Mouse (Mus musculus): ENCODE measurements at regions not wholly inside any gene's neighbourhood (a gene's known extent, or its start where the extent isn't known, plus 50 kb on each side); places are given as distances from the start of the nearest gene placed in this dataset.

GRCm38 (mm10) chr11:113182083-113182861 is 400.2 kb downstream of the Sox9 start:
- ATAC-seq (ENCODE audit: low FRiP score, low read depth) = peak; percentile 25; the same call in 1 of the 2 replicates
- Histone ChIP-seq H3K27me3 (no peaks in the 10 kb centered on the region), H3K4me2 (no peak overlapping the region), H3K27ac (replicated peaks) (no peak overlapping the region), H3K9ac (no peak overlapping the region), H3K4me1 (replicated peaks) (peaks cover 48% of the 10 kb centered on the region), H3K9me3 (no peaks in the 10 kb centered on the region), H3K4me3 (no peak overlapping the region), H3K36me3 (no peaks in the 10 kb centered on the region)
- 48% methylated on average over 13 of the region's 13 CpGs for WGBS

GRCm38 (mm10) chr11:113183556-113183955 is 401.5 kb downstream of the Sox9 start:
- Histone ChIP-seq H3K36me3 (no peaks in the 10 kb centered on the region), H3K4me2 (no peak overlapping the region), H3K9ac (no peak overlapping the region), H3K9me3 (no peaks in the 10 kb centered on the region), H3K4me1 (replicated peaks) (peaks cover 37% of the 10 kb centered on the region), H3K27me3 (no peaks in the 10 kb centered on the region), H3K27ac (replicated peaks) (peak overlapping the region; percentile 34; the same call in 1 of the 2 replicates), H3K4me3 (no peak overlapping the region)
- 49% methylated on average over 5 of the region's 5 CpGs for WGBS
- ATAC-seq (ENCODE audit: low FRiP score, low read depth) = no peak

- no peak overlapping the region for H3K9ac ChIP-seq
- peaks cover 37% of the 10 kb centered on the region for H3K4me1 ChIP-seq (replicated peaks)
- WGBS = 9% methylated on average over 9 of the region's 9 CpGs
- H3K4me3 ChIP-seq = no peak overlapping the region
- ATAC-seq (ENCODE audit: low FRiP score, low read depth) = no peak
- H3K9me3 ChIP-seq = no peaks in the 10 kb centered on the region
- peak overlapping the region; percentile 34; the same call in 1 of the 2 replicates for H3K27ac ChIP-seq (replicated peaks)
- H3K27me3 ChIP-seq = no peaks in the 10 kb centered on the region
- no peaks in the 10 kb centered on the region for H3K36me3 ChIP-seq
- no peak overlapping the region for H3K4me2 ChIP-seq
Observed at GRCm38 (mm10) chr11:113184095-113184494, 402.1 kb downstream of the Sox9 start.

- H3K9ac ChIP-seq = no peak overlapping the region
- no peaks in the 10 kb centered on the region for H3K36me3 ChIP-seq
- H3K4me2 ChIP-seq = no peak overlapping the region
- H3K9me3 ChIP-seq = no peaks in the 10 kb centered on the region
- no peak for ATAC-seq (ENCODE audit: low FRiP score, low read depth)
- H3K4me1 ChIP-seq (replicated peaks) = peaks cover 35% of the 10 kb centered on the region
- no peaks in the 10 kb centered on the region for H3K27me3 ChIP-seq
- H3K27ac ChIP-seq (replicated peaks) = no peak overlapping the region
- WGBS = 74% methylated on average over 8 of the region's 8 CpGs
- no peak overlapping the region for H3K4me3 ChIP-seq
Observed at GRCm38 (mm10) chr11:113187407-113187806, 405.4 kb downstream of the Sox9 start.

- Histone ChIP-seq H3K4me1 (replicated peaks) (peaks cover 37% of the 10 kb centered on the region), H3K9me3 (no peaks in the 10 kb centered on the region), H3K36me3 (no peaks in the 10 kb centered on the region), H3K4me3 (no peak overlapping the region), H3K27ac (replicated peaks) (peak overlapping the region; percentile 60), H3K27me3 (no peaks in the 10 kb centered on the region), H3K4me2 (no peak overlapping the region), H3K9ac (no peak overlapping the region)
- WGBS = 21% methylated on average over 4 of the region's 4 CpGs
- ATAC-seq (ENCODE audit: low FRiP score, low read depth) = peak; percentile 93
Observed at GRCm38 (mm10) chr11:113188263-113188920, 406.4 kb downstream of the Sox9 start.

GRCm38 (mm10) chr11:113190006-113190405 is 408.0 kb downstream of the Sox9 start:
- no peak overlapping the region for H3K4me3 ChIP-seq
- no peak overlapping the region for H3K27ac ChIP-seq (replicated peaks)
- no peak overlapping the region for H3K9ac ChIP-seq
- H3K36me3 ChIP-seq = no peaks in the 10 kb centered on the region
- no peak for ATAC-seq (ENCODE audit: low FRiP score, low read depth)
- no peak overlapping the region for H3K4me2 ChIP-seq
- no peaks in the 10 kb centered on the region for H3K27me3 ChIP-seq
- 92% methylated on average over 6 of the region's 6 CpGs for WGBS
- peaks cover 22% of the 10 kb centered on the region for H3K4me1 ChIP-seq (replicated peaks)
- no peaks in the 10 kb centered on the region for H3K9me3 ChIP-seq

GRCm38 (mm10) chr11:113190520-113190919 is 408.5 kb downstream of the Sox9 start:
- Histone ChIP-seq H3K9ac (no peak overlapping the region), H3K36me3 (no peaks in the 10 kb centered on the region), H3K27ac (replicated peaks) (no peak overlapping the region), H3K27me3 (no peaks in the 10 kb centered on the region), H3K4me1 (replicated peaks) (peaks cover 21% of the 10 kb centered on the region), H3K4me2 (no peak overlapping the region), H3K4me3 (no peak overlapping the region), H3K9me3 (no peaks in the 10 kb centered on the region)
- no peak for ATAC-seq (ENCODE audit: low FRiP score, low read depth)
- WGBS = 75% methylated on average over 4 of the region's 4 CpGs

- Histone ChIP-seq H3K4me3 (no peak overlapping the region), H3K27me3 (no peaks in the 10 kb centered on the region), H3K36me3 (no peaks in the 10 kb centered on the region), H3K4me2 (no peak overlapping the region), H3K27ac (replicated peaks) (no peak overlapping the region), H3K9ac (no peak overlapping the region), H3K4me1 (replicated peaks) (peaks cover 21% of the 10 kb centered on the region), H3K9me3 (no peaks in the 10 kb centered on the region)
- 90% methylated on average over 7 of the region's 7 CpGs for WGBS
- ATAC-seq (ENCODE audit: low FRiP score, low read depth) = no peak
Observed at GRCm38 (mm10) chr11:113191006-113191405, 409.0 kb downstream of the Sox9 start.

GRCm38 (mm10) chr11:113192086-113192856 is 410.2 kb downstream of the Sox9 start:
- Histone ChIP-seq H3K4me1 (replicated peaks) (peaks cover 24% of the 10 kb centered on the region), H3K9ac (no peak overlapping the region), H3K9me3 (no peaks in the 10 kb centered on the region), H3K27ac (replicated peaks) (0 out of 2 replicates have a peak overlapping the region, but pooled peaks have one; percentile 34), H3K36me3 (no peaks in the 10 kb centered on the region), H3K27me3 (no peaks in the 10 kb centered on the region), H3K4me3 (no peak overlapping the region), H3K4me2 (peak overlapping the region; percentile 28)
- ATAC-seq (ENCODE audit: low FRiP score, low read depth) = peak; percentile 23; the same call in 1 of the 2 replicates
- 57% methylated on average over 22 of the region's 22 CpGs for WGBS

GRCm38 (mm10) chr11:113194144-113194827 is 412.3 kb downstream of the Sox9 start:
- H3K9me3 ChIP-seq = no peaks in the 10 kb centered on the region
- H3K9ac ChIP-seq = no peak overlapping the region
- H3K4me2 ChIP-seq = no peak overlapping the region
- no peaks in the 10 kb centered on the region for H3K36me3 ChIP-seq
- no peak overlapping the region for H3K4me3 ChIP-seq
- H3K4me1 ChIP-seq (replicated peaks) = peaks cover 34% of the 10 kb centered on the region
- ATAC-seq (ENCODE audit: low FRiP score, low read depth) = no peak
- no peaks in the 10 kb centered on the region for H3K27me3 ChIP-seq
- WGBS = 82% methylated on average over 15 of the region's 15 CpGs
- no peak overlapping the region for H3K27ac ChIP-seq (replicated peaks)
